Mouse (Mus musculus): ENCODE results near the gene Lig1. TPM values are rescaled to one million over a fixed set of nuclear protein-coding genes. Genes with fewer than 3 reads are reported as not detected.

Lig1 gene
- 13.8 TPM for polyA plus RNA-seq (2017; shearing (Covaris generic))

GRCm38 (mm10) chr7:13277081-13277480 is at the start of gene Lig1:
TSS of gene Lig1 (plus strand) at chr7:13277283.

GRCm38 (mm10) chr7:13278308-13278891 is 1.3 kb downstream of the Lig1 start, which contains the start of gene Zswim9:
TSS of gene Zswim9 (minus strand) at chr7:13278721.

DNA sequence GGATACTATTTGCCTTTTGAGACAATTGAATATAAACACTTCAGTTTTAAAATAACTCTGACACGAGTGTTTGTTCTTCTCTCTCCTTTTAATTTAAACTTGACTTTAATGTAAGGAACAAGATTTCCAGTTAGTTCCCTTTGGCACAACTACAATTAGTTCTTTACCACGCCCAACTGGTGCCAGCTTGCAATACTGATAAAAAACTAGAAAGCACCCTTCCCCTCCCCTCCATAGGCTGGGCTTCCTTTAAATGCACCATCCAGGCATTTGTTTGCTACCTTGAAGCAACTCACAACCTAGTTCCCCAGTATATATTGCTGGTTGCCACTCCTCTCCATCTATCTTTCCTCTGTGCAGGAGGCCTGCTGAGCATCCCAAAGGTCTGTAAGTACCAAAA is 47.2 kb downstream of the Lig1 start, which contains the start of gene Pla2g4c:
Pla2g4c (plus strand) TSS at position 340 of the 400 bp plus-strand sequence.

Other genes with a start within 250 kb of the Lig1 start
- gene Chmp2a, start 242.5 kb upstream of the Lig1 start, polyA plus RNA-seq (2017; shearing (Covaris generic)), result 144 TPM
- gene Ube2m, start 239.0 kb upstream of the Lig1 start, polyA plus RNA-seq (2017; shearing (Covaris generic)), result 133 TPM
- 0.44 TPM for gene Mzf1, start 222.5 kb upstream of the Lig1 start, polyA plus RNA-seq (2017; shearing (Covaris generic))
- gene Vmn1r85, start 182.1 kb upstream of the Lig1 start, polyA plus RNA-seq (2017; shearing (Covaris generic)), result not detected
- not detected for gene Vmn1r86, start 157.4 kb upstream of the Lig1 start, polyA plus RNA-seq (2017; shearing (Covaris generic))
- gene Vmn1r87, start 137.1 kb upstream of the Lig1 start, polyA plus RNA-seq (2017; shearing (Covaris generic)), result 0.35 TPM
- 0.11 TPM for gene Vmn1r88, start 117.7 kb upstream of the Lig1 start, polyA plus RNA-seq (2017; shearing (Covaris generic))
- gene Vmn1r89, start 64.3 kb upstream of the Lig1 start, polyA plus RNA-seq (2017; shearing (Covaris generic)), result not detected
- 1.1 TPM for gene Zswim9, start 1.4 kb downstream of the Lig1 start, polyA plus RNA-seq (2017; shearing (Covaris generic))
- not detected for gene Pla2g4c, start 47.4 kb downstream of the Lig1 start, polyA plus RNA-seq (2017; shearing (Covaris generic))
- not detected for gene Cabp5, start 120.8 kb downstream of the Lig1 start, polyA plus RNA-seq (2017; shearing (Covaris generic))
- gene Bsph1, start 173.6 kb downstream of the Lig1 start, polyA plus RNA-seq (2017; shearing (Covaris generic)), result 0.51 TPM

All from naive thymus-derived CD4-positive, alpha-beta T cell, adult 5 months (primary cell).